Mouse (Mus musculus): ENCODE results near the gene Golt1a.

The Golt1a gene

DNA sequence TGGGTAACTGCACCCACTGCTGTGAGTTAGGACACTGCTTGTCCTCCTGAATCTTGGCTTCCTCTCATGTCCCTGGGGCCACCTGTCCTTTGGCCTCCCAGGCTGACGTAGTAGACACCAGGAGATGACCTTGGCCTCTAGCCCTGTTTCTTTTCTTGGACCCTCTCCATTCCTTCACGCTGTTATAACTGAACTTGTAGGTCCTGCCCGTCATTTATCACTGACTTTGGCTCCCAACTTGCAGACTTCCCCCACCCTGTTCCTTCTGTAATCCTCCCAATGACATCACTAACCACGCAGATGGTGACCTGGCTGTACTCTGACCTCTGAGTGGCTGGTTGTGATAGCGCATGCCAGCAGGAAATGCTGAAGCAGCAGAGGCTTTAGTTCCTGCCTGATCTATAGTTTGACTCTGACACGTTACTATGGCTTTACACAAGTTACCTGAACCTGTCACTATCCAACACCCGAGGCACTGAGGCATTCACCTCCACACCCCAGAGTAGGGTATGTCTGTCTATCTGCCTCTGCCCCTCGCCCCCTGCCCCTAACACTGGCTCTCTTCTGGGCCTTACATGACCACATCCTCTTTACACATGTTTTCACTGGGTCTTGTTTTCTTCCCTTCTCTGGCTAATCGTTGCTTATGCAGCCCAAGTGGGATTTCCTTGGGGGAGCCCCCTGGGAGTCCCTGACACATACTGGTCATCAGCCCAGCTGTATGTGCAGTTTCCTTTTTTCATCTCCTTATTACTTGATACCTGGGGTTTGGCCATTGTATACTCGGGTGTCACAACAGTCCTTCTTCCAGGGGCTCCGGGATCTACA lies 38.3 kb downstream of the Golt1a start:
- DNase-seq (ENCODE audit: low read depth) = peak; percentile 62

DNA sequence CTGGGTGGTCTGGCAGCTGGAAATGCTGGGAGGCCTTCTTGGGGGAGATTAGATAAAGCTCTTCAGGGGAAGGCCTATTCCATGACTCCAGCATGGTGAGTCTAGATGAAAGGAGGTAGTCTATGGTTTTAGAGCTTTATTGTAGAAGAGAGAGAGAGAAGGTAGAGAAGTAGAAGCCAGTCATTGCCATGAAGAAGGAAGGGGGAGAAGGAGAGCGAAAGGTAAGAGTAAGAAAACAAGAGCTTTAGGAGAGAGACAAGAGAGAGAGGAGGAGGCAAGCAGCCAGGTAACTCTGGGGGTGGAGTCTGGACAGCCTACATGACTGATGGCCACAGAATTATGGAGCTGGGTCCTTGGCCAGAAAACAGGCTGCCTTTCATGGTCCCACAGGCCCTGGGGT lies 40.6 kb downstream of the Golt1a start, which contains the start of gene Ren1:
TSS of gene Ren1 (plus strand) at position 301 of the 400 bp plus-strand sequence.
- DNase-seq (ENCODE audit: low read depth) = no peak

DNA sequence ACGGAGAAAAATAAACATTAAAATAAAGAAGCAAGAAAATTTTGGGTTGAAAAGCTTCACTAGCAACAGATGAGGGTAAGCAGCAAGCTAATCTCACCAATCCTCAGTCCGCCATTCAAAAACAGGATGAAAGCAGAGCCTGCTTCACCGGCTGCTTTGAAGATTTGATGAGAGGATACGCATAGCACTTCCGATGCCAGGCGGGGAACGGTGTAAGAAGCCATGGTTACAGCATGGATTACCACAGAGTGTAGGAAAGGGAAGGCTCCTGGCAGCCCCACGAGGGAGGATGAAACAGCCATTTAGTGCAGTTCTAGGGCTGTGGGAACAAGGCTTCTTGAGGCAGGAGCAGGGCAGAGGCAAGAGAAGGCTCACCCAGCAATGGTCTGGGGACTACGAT lies 42.2 kb downstream of the Golt1a start:
- peak; percentile 8 for DNase-seq (ENCODE audit: low read depth)

DNA sequence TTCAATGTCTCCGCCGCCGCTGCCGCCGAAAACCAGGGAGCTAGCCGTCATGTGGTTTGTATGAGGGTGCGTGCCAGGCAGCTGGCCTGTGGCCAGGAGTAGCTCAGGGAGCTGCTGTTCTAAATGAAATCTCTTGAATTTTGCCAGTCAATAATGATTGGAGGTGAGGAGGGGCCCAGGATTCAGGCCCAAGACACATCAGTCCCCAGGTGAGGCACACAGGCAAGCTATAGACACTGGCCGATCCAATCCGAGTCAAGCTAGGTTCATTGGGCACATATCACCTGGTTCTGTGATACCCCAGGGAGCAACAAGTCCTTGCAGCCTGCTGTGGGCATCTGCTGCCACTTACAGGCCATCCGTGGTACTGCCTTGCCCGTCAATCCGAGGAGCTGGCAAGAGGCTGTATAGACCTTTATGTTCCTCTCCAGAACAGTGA lies 43.8 kb downstream of the Golt1a start:
- DNase-seq (ENCODE audit: low read depth) = peak; percentile 66

DNA sequence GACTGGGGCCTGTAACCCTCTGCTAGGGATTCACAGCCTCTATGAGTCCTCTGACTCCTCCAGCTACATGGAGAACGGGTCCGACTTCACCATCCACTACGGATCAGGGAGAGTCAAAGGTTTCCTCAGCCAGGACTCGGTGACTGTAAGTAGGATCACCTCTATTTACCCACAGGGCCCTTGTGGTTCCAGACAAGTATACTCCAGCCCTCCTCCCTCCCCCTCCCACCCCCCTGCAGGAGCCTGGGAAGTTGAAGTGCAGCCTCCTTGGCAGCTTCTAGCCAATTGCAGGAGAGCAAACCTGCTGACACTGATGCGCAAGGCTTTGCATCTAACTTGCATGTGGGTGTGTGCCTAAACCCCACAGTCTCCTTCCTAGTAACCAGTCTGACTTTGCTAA lies 45.9 kb downstream of the Golt1a start:
- no peak for DNase-seq (ENCODE audit: low read depth)

DNA sequence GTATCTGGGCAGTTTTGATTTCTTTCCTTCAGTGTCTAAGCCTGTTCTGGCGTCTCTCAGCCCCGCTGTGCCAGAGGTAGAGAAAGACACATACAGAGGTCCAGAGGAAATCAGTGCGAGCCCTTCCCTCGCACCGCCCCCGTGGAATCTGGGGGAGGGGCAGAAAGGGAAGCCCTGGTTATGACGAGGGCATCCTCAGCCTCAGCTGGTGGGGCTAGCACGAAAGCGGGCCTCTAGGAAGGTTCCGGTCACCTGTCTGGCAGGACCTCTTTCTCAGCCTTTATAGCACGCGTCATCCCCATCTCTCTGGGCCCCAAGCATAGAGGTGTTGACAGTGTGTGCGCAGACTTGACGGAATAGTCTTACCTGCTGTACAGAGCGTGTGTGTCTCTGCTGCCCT lies 46.3 kb downstream of the Golt1a start:
- no peak for DNase-seq (ENCODE audit: low read depth)

DNA sequence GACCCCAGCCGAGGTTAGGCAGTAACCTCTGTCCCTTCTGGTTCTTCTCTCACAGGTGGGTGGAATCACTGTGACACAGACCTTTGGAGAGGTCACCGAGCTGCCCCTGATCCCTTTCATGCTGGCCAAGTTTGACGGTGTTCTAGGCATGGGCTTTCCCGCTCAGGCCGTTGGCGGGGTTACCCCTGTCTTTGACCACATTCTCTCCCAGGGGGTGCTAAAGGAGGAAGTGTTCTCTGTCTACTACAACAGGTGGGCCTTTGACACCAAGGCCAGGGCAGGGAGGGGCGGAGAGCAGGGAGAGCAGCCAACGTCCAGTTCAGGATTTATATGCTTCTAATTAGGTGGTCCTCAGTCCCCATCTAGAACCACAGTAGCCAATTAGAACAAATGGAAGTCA lies 46.7 kb downstream of the Golt1a start:
- DNase-seq (ENCODE audit: low read depth) = no peak

DNA sequence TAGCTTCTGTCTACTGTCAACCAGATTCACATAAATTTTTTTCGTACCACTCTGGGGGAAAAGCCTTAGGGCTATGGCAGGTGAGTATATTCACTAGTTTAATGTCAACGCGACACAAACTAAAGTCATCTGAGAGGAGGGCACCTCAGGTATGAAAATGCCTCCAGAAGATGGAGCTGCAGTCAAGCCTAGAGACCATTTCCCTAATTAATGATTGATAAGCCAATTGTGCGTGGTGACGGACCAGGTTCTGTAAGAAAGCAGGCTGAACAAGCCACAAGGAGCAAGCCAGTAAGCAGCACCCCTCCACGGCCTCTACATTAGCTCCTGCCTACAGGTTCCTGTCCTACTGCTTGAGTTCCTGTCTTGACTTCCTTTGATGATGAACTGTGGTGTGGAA lies 51.4 kb downstream of the Golt1a start:
- no peak for DNase-seq (ENCODE audit: low read depth)

DNA sequence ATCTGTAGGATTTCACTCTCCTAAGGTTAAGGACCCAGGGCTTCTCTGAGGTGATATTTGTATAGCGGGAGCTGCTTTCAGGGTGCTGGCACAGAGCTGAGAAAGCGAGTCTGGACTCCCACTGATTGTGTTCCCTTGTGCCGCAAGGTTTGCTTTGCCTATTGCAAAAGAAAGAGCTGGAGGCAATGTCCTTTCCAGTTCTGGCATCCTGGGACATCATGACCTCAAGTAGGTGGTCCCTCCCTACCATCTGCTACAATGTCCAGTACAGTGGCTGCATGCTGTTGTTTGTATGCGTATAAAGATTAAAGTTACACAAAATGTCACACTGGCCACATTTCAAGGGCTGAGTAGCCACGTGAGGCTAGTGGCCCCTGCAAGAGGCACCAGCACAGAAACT lies 52.5 kb downstream of the Golt1a start:
- DNase-seq (ENCODE audit: low read depth) = no peak

DNA sequence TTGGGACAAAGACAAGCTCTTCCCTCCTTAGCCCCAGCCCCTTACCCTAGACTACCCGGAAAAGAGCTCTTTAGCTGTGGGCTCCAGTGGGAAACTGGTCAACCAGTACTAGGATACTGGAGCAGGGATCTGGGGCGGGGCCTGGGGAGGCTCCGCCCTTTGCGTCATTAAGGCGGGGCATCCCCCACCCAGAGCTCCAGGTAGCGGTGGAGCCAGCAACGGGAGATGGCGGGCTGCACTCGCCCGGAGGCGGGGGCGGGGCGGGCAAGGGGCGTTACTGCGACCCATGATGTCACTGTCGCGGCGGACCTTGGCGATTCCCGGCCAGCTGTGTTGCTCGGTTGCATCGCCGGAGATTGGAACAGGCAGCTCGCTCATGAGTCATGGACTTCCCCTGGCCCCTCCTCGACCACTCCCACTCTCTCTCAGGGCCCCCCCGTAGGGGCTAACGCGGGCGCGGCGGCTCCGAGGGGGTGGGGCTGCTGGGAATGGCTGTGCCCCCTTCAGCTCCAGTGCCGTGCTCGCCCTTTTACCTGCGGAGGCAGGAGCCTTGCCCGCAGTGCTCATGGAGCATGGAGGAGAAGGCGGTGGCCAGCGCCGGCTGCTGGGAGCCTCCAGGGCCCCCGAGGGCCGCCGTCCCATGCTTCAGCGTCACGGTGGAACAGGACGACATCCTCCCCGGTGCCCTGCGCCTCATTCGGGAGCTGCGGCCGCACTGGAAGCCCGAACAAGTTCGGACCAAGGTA lies 53.8 kb downstream of the Golt1a start, which contains the start of gene Etnk2:
TSS of gene Etnk2 (plus strand) at position 297 of the 746 bp plus-strand sequence.
- DNase-seq (ENCODE audit: low read depth) = peak; percentile 55

DNA sequence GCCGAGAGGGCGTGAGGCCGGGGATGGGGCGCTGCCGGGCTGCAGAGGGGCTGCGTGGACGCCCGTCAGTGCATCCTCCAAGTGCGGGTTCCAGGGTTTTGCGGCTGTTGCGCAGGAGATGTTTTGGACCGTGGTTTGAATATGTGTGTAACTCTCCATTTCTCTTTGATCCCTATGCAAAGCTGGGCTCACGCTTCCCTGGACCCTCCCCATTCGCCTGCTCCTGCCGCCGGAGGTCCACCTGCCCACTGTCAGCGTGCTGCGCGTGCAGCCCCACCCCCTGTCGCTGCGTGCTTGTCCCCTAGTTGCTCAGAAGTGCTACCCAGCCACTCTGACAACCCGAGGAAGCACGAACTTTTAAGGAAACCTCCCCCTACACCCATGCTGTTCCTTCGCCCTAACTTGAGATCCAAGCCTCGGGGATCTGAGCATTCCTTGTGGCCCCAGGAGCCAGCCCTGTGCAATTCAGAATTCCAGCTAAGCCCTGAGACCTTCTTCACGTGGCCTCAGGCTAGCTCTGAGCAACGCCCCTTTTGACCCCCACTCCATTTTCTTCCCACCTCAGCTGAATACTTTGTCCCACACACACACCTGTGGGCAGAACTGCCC lies 54.5 kb downstream of the Golt1a start:
- DNase-seq (ENCODE audit: low read depth) = peak; percentile 9

DNA sequence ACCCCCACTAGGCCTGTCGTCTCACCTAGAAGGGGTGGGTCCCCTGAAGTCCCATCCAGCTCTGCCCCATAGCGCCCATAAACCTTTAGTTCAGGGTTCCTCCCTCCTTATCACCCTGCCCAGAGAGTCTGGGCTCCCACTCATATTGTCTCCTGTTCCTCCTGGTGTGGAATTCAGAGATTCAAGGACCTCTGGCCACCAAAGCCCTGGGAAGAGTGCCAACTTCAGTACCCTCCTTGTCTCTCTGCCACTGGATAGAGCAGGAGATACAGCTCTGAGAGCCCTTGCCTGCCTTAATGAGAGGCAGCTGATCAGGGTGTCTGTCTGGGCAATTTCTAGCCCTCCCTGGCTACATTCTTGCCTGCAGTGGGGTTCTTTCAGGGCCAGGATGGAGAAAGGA lies 55.3 kb downstream of the Golt1a start:
- no peak for DNase-seq (ENCODE audit: low read depth)

DNA sequence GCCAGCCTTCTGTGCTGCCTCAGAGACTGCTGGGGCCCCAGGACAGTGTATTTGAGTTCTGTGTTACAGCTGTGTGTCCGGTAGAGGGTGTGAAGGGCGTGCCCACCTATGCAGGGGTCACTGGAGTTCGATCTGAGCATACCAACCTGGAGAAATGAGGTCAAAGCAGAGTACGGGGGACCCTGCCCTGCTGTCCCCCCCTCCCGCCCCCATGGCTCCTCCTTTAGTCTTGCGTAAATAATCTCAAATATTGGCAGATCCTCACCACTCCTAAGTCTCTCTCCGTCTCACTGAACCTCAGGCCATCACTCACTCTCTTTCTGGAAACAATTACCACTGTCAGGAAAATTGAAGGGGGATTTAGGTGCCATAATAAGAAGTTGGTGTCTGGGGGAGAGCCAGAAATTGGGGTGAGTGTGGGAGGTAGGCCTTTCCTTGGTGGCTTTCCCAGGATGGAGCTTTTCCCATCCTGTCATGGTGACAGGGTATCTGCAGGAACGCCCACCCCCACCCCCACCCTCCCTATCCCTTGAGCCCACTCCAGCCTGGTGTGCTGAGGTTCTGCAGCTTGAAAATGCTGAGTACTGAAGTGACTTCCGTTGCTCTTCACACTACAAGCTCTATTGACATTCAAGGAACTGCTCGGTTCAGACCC lies 57.5 kb downstream of the Golt1a start:
- DNase-seq (ENCODE audit: low read depth) = no peak

DNA sequence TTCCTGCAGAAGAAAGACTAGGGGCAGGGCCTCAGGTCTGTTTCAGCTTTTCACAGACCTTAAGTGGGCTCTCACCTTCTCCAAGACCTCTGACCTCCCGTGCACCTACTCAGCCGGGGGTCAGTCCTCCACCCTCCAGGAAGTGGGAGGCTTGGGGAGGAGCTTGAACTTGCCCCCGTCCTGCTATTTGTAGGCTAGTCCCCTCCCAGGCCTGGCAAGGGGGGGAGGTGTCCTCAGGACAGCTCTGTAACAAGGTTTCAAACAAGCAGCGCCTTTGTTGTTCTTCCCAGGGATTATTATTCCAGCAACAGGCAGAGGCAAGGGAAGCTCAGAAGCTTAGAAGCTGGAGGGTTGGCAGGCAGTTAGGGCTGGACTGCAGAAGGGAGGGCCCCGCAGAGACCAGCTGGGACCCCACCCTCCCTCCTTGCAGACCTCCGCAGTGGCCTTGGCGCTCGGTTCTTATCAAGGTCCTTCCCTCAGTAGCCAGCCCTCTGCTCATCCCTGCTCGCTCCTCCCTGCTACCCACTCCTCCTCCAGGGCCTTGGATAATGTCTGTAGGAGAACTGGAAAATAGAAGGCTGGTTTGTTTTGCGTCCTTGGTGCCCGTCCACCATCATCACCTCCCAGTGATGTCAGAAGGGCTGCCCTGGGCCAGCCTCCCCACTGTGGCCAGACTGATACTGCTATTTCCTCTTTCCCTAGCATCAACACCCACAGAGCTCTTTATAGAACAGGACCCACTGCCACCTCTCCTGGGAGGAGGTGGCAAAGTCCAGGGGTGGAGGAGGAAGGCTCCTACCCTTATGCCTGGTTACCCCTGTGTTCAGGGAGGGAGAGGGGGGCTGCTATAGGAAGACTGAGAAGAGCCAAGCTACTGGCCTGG lies 58.2 kb downstream of the Golt1a start:
- DNase-seq (ENCODE audit: low read depth) = no peak

DNA sequence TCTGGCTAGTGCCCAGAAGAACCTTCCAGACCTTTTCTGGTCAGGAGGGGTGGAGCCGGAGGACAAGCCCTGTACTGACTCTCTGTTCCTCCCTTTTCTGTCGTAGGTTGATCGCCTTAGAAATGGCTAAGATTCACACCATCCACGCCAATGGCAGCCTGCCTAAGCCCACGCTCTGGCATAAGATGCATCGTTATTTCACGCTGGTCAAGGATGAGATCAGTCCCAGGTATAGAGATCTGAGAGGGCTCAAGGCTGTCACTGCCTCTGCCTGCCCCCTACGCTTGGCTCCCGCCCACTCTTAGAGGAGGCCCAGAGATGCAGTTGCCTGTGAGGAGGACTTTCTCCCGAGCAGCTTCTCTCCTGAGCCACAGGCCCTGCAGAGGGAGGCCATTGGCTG lies 59.0 kb downstream of the Golt1a start:
- DNase-seq (ENCODE audit: low read depth) = no peak

DNA sequence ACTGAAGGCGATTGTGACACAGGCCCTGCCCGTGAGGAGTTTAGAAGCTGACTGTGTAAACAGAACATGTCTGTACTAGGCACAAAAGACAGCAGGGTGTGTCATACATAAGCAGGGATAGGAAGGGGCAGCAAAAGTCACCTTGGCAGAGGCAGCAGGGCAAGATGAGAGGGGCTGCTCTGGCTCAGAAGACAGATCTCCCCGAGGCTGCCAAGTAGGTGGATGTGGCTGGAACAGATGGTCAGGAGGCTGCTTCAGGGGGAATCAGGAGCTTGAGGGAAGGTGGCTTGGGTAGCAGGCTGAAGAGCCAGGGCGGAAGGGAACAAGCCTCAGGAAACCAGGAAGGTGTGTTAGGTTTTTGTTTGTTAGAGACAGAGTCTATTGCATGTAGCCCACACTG lies 60.8 kb downstream of the Golt1a start:
- DNase-seq (ENCODE audit: low read depth) = no peak

DNA sequence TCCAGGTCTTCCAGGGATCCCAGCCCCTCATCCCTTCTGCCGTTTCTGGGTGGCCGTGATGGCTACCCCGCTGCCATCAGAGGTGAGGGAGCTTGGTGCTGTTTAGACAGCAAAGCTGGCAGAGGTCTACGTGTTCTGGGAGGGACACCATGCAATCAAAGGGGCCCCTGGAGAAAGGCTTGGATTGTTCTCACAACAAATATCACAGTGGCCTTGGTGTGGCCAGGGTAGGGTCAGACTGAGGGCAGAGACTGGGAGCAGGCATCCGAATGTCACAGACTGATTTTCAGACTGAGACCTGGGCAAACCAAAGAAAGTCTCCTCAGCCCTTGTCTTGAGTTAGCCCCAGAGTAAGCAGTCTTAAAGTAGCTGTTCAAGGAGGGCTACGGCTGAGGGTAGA lies 61.8 kb downstream of the Golt1a start:
- no peak for DNase-seq (ENCODE audit: low read depth)

DNA sequence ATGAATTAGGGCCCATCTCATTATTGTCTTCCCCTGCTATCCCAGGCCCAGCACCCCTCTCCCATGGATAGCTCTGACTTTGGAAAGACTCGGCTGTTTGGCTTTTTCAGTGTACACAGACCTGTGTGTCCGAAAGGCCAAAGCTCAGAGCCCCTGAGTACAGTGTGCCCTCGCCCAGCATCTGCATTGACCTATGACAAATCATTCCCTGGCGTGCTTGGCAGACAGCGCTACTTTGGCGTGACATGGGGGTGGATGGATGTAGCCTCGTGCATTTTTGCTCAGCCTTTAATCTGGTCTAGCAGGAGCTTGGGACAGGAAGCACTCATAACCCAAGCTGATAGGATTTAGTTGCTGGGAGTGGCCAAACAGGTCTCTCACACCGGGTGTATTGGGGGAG lies 62.5 kb downstream of the Golt1a start:
- no peak for DNase-seq (ENCODE audit: low read depth)
